Mouse (Mus musculus) common myeloid progenitor, adult 5-6 weeks (primary cell): ENCODE data around the gene Kansl1. TPM values are rescaled to one million over a fixed set of nuclear protein-coding genes. Genes with fewer than 3 reads are reported as not detected.

Source experiments
- ATAC-seq: replicated peaks from 2 replicates; pipeline ENCODE4 v1.8.0; 2016; ENCODE audit warnings: low read depth, mild to moderate bottlenecking, moderate TSS enrichment, inconsistent platforms; ENCODE audit not compliant: poor library complexity, severe bottlenecking
- total RNA-seq: library from RNA; stranded (forward); fragments of 200-1000, 187-1606 nt; gene quantifications from 2 replicates; pipeline ENCODE4 v1.2.3, GENCODE M21; 2017

Gene Kansl1
- 36.7 and 38.1 TPM in 2 replicates for total RNA-seq

DNA sequence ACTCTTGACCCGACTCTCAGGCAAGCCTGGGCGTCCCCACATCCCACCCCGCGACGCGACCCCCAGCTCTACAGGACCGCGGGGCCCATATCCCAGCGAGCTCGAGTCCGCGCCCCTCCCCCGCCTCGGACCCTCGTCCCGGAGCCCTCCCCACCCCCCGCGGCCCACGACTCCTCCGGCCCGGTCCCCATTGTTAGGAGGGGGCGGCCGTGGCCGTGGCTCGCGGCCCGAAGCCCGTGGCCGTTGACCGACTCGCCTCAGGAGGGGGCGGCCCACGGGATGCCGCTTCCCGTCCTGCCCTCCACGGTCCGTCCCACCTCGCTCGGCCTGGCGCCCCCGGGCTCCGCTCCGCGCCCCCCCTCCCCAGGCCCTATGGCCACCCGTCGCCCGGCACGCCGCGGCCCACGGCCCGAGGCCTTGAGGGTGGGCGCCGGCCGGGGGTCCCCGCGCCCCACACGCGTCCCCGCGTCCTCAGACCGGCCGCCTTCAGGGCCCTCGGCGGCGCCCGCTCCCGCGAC is at the start of gene Kansl1:
Kansl1 (minus strand) TSS at position 111 of the 518 bp plus-strand sequence.
- ATAC-seq = no peak; the same call in 1 of the 2 replicates

DNA sequence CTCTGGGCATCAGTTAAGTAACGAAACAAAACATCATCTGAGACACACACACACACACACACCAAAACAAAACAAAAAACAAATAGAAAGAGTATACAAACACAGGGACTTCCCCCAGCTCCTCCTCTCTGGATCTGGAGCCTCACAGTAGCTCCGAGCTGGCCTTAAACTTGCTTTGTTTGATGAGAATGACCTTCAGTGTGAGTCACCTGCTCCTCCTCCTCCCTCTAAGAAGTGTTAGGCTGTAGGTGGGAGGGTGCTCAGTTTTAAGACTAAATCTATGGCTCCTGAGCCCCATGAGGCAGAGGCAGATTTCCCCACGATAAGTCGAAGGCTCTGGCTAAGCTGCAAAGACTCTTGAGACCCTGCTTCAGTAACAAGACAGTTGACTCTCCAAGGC is 43.8 kb upstream of the Kansl1 start:
- ATAC-seq = no peak

DNA sequence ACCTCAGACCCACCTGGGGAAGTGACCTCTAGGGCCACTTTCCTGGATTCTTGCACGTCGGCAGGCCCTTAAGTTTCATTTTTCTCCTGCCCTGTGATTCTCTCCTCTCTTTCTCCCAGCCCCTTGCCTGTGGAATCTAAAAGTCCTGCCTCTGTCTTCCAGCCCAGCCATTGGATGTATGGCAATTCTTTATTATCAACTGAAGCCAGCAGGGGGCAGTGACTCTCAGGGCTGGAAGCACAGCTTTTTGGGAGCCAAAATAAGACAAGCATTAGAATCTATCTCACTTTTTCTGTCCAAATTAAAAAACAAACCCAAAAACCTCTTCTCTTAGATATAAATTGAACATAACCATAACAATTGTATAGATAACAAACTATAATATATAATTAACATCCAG is 41.9 kb upstream of the Kansl1 start:
- peak; percentile 60; the same call in 1 of the 2 replicates for ATAC-seq

GRCm38 (mm10) chr11:104508455-104508854 is 39.8 kb upstream of the Kansl1 start:
- no peak for ATAC-seq

- ATAC-seq = no peak
These were observed 19.6 kb upstream of the Kansl1 start for GRCm38 (mm10) chr11:104488292-104488691.

DNA sequence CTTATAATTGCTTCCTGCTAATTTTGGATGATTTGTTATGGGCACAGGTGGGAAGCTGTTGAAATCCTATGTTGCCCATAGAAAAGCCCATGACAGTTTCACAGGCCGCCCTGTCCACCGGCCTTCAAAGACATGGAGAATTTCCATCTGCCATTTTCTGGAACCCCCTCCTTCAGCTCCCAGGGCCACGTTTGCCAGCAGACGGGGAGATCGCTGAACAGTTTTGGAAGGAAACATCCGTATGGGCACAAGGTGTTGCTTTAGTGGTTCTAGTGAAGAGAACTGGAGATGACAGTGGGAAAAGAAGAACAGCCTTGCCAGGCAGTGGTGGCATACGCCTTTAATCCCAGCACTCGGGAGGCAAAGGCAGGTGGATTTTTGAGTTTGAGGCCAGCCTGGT is 13.3 kb upstream of the Kansl1 start:
- ATAC-seq = no peak

GRCm38 (mm10) chr11:104479505-104479904 is 10.8 kb upstream of the Kansl1 start:
- no peak for ATAC-seq

- ATAC-seq = peak; percentile 100
These were observed 742 bp upstream of the Kansl1 start for GRCm38 (mm10) chr11:104469371-104469835.

GRCm38 (mm10) chr11:104467698-104468097 is 963 bp downstream of the Kansl1 start:
- no peak for ATAC-seq

GRCm38 (mm10) chr11:104461551-104461950 is 7.1 kb downstream of the Kansl1 start:
- ATAC-seq = peak; percentile 62; the same call in 1 of the 2 replicates

GRCm38 (mm10) chr11:104459671-104460070 is 9.0 kb downstream of the Kansl1 start:
- no peak for ATAC-seq

- no peak for ATAC-seq
These were observed 10.2 kb downstream of the Kansl1 start for GRCm38 (mm10) chr11:104458507-104458906.

DNA sequence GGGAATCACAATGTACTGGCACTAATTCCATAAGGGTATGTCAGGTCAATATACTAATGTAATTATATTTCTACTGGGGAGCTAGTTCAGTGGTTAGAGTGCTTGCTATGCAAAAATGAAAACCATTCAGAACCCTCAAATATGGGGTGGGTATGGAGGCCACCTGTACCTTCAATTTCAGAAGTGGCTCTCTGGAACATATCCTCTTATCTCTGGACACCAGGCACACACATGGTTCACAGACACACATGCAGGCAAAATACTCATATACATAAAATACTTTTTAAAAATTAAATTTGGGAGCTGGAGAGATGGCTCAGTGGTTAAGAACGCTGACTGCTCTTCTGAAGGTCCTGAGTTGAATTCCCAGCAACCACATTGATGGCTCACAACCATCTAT is 16.0 kb downstream of the Kansl1 start:
- ATAC-seq = no peak

DNA sequence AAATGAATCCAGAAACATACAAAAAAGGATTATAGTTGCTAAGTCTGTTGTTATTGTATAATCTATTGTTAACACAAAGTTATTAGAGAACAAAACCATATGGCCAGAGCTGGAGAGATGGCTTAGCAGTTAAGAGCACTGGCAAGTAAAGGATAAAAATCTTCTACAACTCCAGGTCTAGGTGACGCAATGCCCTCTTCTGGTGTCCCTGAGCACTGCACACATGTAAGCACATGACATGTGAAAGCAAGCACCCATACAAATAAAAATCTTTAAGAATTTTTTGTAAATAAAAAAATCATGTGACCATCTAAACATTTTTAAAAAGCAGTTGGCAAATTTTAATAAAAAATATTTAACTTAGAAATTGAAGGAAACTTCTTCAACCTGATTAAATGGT is 17.4 kb downstream of the Kansl1 start:
- 0 out of 2 replicates have a peak, but pooled peaks have one; percentile 39 for ATAC-seq

DNA sequence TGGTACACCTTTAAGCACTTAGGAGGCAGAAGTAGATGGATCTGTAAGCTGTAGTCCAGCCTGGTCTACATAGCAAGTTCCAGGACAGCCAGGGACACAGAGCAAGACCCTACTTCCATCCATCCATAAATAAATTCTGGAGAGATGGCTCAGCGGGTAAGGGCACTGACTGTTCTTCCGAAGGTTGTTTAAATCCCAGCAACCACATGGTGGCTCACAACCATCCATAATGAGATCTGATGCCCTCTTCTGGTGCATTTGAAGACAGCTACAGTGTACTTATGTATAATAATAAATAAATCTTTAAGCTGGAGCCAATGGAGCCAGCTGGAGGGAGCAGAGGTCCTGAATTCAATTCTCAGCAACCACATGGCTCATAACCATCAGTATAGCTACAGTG is 20.2 kb downstream of the Kansl1 start:
- ATAC-seq = 0 out of 2 replicates have a peak, but pooled peaks have one; percentile 22

DNA sequence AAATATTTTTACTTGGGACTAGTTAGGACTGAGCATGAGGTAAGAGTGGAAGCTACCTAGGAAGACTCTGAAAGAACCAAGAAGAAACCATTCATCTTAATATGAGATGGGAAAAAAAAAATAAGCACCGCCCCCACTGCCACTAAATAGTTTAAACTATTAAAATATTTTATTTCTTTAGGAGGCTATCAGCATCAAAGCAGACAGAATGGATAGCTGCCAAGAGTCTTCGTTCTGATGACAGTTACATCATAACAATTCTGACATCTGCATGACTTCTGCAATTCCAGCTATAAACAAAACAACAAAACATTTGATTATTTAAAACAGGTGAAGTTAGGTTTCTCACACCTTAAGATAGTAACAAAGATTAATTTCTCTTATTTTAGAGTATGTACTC is 23.1 kb downstream of the Kansl1 start:
- ATAC-seq = no peak

GRCm38 (mm10) chr11:104445044-104445443 is 23.6 kb downstream of the Kansl1 start:
- ATAC-seq = no peak

GRCm38 (mm10) chr11:104443359-104443758 is 25.3 kb downstream of the Kansl1 start:
- ATAC-seq = no peak

GRCm38 (mm10) chr11:104442333-104443136 is 26.1 kb downstream of the Kansl1 start:
- ATAC-seq = peak; percentile 77

DNA sequence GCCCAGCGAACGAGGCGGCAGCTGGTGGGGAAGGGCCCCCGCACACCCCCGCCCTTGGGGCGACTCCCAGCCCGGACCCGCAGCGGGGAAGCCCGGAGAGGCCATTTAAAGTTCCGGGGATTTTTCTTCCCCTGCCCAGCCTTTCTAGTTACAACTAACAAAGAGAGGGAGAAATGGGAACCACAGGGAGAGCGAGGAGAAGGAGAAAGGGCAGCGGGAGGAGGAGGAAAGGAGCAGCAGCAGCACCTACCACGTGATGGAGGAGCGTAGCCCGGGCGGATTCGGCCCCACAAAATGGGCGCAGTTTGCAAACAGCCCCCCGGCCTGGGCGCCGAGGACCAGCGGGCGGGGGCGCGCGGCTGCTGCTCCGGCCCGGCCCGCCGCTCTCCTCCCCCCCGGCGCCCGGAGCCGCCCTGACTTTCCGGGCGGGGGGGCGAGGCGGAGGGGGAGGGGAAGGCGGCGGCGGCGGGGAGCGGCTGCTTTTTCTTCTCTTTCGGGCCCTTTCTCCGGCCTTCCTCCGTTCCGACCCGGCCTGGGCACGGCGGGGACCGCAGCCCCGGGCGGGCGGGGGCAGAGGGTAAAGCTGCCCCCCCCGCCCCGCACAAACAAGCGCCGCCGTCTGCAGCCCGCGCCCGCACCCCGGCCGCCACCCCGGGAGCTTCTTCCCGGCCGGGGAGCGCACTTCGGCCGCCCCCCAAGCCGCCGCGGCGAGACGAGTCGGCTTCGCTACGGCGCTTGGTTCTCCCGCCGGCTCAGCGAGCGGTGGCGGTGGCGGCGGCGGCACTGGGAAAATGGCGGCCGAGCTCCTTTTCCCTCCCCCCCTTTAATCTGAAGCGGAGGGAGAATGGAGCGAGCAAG is 27.0 kb downstream of the Kansl1 start:
- peak; percentile 69 for ATAC-seq
